Mouse (Mus musculus) limb, embryonic 15.5 days (tissue): Measurements from ENCODE around the gene Bzw2. TPM values are rescaled to one million over a fixed set of nuclear protein-coding genes. Genes with fewer than 3 reads are reported as not detected.

Source experiments
- ATAC-seq: fragments of 200-750 bp; cut with Nextera tagmentation; 2 replicates; pipeline ENCODE4 v1.8.0; 2017; ENCODE audit warnings: low read depth, moderate TSS enrichment; ENCODE audit not compliant: insufficient number of reproducible peaks, low FRiP score, low TSS enrichment
- H3K27ac ChIP-seq: fragments of 300-500 bp; sonication (generic); 2 replicates; pipeline ENCODE4 v1.5.1; 2015; ENCODE audit warnings: moderate library complexity, mild to moderate bottlenecking, inconsistent platforms
- H3K27me3 ChIP-seq: fragments of 300-500 bp; sonication (generic); 2 replicates; pipeline ENCODE4 v1.6.1; 2015; ENCODE audit warnings: inconsistent platforms
- H3K36me3 ChIP-seq: fragments of 300-500 bp; sonication (generic); 2 replicates; pipeline ENCODE4 v1.6.1; 2015; ENCODE audit warnings: inconsistent platforms
- H3K4me1 ChIP-seq: fragments of 300-500 bp; sonication (generic); 2 replicates; pipeline ENCODE4 v1.6.1; 2015; ENCODE audit warnings: inconsistent platforms
- H3K4me2 ChIP-seq: fragments of 300-500 bp; sonication (generic); 2 replicates; pipeline ENCODE4 v1.6.1; 2015; ENCODE audit warnings: mild to moderate bottlenecking, inconsistent platforms
- H3K4me3 ChIP-seq: fragments of 300-500 bp; sonication (generic); 2 replicates; pipeline ENCODE4 v1.5.1; 2015; ENCODE audit warnings: mild to moderate bottlenecking, inconsistent platforms
- H3K9ac ChIP-seq: fragments of 300-500 bp; sonication (generic); 2 replicates; pipeline ENCODE4 v1.6.1; 2015; ENCODE audit warnings: inconsistent platforms
- H3K9me3 ChIP-seq: fragments of 300-500 bp; sonication (generic); 2 replicates; pipeline ENCODE4 v1.6.1; 2016; ENCODE audit warnings: inconsistent platforms
- WGBS: fragments of 180-500 bp; shearing (Covaris S2); methylation state at CpG from one replicate; pipeline ENCODE4 v1.1.7; 2015; 5-methylcytosine and 5-hydroxymethylcytosine counted together
- polyA plus RNA-seq: library from polyadenylated mRNA; unstranded; fragments of >200 nt; fragmentation: Nextera tagmentation; extraction: Ambion mirVana; gene quantifications from 2 replicates; pipeline ENCODE4 v1.2.1, GENCODE M21; 2015

Bzw2 gene
- polyA plus RNA-seq, 1 experiment from 2014 or later = 177 TPM

DNA sequence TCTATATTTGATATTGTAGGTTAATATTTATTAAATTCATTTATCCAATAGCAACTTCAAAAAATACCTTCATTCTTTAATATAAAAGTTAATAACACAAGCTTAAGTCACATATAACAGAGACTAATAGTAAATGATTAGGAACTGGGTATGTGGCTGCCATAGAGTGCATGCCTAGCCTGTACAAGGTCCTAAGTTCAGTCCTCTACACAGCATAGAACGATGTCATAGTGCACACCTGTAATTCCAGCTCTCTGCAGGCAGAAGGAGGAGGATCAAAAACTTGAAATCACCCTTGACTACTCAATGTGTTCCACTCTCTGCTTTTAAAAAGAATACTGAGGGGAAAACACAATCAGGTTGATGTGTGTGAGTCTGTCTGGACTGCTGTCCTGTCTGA, 107.6 kb downstream of the Bzw2 start:
- H3K9me3 ChIP-seq = no peaks in the 10 kb centered on the region
- no peaks in the 10 kb centered on the region for H3K27me3 ChIP-seq
- H3K4me1 ChIP-seq = no peaks in the 10 kb centered on the region
- H3K4me3 ChIP-seq = no peak overlapping the region
- H3K36me3 ChIP-seq = no peaks in the 10 kb centered on the region
- H3K9ac ChIP-seq = no peak overlapping the region
- 79% methylated on average over 1 of the region's 1 CpGs for WGBS
- no peak for ATAC-seq
- H3K27ac ChIP-seq = no peak overlapping the region
- no peak overlapping the region for H3K4me2 ChIP-seq

DNA sequence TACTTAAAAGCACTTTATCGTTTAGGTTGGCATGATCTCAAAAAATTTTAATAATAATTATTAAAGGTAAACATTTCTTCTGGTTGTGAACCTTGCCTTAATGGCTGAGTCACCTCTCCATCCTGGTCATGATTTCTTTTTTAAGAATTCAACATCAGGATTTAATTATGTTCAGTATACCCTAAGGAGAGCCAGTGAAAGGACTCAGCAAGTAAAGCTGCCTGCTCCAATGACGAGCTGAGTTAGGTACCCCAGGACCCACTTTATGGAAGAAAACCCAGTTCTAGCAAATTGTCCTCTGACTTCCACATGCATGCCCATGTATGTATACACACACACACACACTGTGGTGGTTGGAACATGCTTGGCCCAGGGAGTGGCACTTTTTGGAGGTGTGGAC, 110.3 kb downstream of the Bzw2 start:
- Histone ChIP-seq H3K9me3 (no peaks in the 10 kb centered on the region), H3K9ac (no peak overlapping the region), H3K4me3 (no peak overlapping the region), H3K4me1 (peaks cover 1% of the 10 kb centered on the region; the same call in 1 of the 2 replicates), H3K27me3 (no peaks in the 10 kb centered on the region), H3K27ac (no peak overlapping the region), H3K4me2 (no peak overlapping the region), H3K36me3 (no peaks in the 10 kb centered on the region)
- no peak for ATAC-seq
- WGBS = 53% methylated on average over 2 of the region's 2 CpGs

DNA sequence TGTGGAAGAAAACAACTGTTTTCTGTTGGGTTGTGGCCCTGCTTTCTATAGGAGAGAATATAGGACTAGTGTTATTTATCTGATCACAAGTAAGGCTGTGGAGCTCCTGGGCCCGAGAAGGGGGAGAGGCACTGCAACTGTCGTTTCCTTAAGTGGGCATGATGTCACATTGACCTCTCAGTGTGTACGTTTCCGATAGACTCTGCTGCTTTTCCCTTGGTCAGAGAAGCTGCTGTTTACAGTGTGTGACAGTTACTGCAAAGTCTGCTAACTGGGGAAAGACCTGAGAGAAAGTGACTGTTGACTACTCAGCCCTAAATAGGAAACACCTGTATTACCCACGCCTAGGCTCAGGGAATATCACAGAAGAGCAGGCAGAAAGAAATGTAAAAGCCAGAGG, 111.7 kb downstream of the Bzw2 start:
- Histone ChIP-seq H3K9me3 (no peaks in the 10 kb centered on the region), H3K27ac (no peak overlapping the region), H3K9ac (no peak overlapping the region), H3K4me1 (peaks cover 11% of the 10 kb centered on the region; the same call in 1 of the 2 replicates), H3K27me3 (no peaks in the 10 kb centered on the region), H3K4me3 (no peak overlapping the region), H3K36me3 (no peaks in the 10 kb centered on the region), H3K4me2 (no peak overlapping the region)
- 26% methylated on average over 5 of the region's 5 CpGs for WGBS
- no peak for ATAC-seq

DNA sequence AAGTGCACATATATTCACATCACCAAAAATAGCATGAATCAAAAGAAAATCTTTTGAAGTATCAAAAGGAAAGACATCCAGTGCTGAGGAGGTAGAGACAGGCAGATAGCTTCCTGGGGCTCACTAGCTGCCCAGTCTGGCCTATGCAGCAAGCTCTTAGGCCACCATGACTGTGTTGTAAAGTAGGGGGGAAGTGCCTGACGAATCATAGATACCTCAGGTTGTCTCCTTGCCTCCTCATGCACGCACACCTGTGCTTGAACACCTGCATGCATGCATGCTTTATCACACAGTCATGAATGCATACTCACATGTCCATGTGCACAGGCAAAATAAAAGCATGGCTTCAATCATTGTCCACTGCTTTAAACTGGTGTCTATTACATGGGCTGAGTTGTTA, 113.2 kb downstream of the Bzw2 start:
- Histone ChIP-seq H3K27me3 (no peaks in the 10 kb centered on the region), H3K4me3 (no peak overlapping the region), H3K4me2 (no peak overlapping the region), H3K9ac (no peak overlapping the region), H3K4me1 (peaks cover 14% of the 10 kb centered on the region; the same call in 1 of the 2 replicates), H3K36me3 (no peaks in the 10 kb centered on the region), H3K27ac (no peak overlapping the region), H3K9me3 (no peaks in the 10 kb centered on the region)
- no peak for ATAC-seq
- 81% methylated on average over 2 of the region's 2 CpGs for WGBS

DNA sequence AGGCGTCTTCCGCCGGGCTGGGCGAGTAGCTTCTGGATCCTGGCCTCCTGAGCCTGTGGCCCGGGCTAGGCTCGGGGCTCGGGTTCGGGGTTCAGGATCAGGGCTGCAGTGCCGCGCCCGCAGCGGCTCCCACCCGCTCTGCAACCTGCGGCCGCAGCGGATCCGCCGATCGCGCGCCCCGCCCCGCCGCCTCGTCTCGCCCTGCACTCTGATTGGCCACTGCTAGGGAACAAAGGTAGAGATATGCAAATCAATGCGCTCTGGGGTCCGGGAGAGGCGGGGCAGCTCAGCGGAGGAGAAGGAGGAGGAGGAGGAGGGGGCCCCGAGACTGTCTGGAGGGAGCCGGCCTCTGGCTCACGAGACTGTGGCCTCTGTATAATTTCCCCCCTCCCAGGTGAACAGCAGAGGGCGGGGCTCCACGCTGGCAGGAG, 115.5 kb downstream of the Bzw2 start, which contains the start of gene Tspan13:
Tspan13 (minus strand) TSS at position 153 of the 431 bp plus-strand sequence.
- Histone ChIP-seq H3K9ac (peak within 1 kb of the TSS; percentile 61), H3K4me2 (peak within 1 kb of the TSS; percentile 99), H3K27ac (0 out of 2 replicates have a peak within 1 kb of the TSS, but pooled peaks have one; percentile 9), H3K4me3 (peak within 1 kb of the TSS; percentile 68), H3K4me1 (peaks cover 14% of the 10 kb centered on the region; the same call in 1 of the 2 replicates), H3K9me3 (no peaks in the 10 kb centered on the region), H3K27me3 (no peaks in the 10 kb centered on the region), H3K36me3 (no peaks in the 10 kb centered on the region)
- under 1% methylated on average over 35 of the region's 35 CpGs for WGBS
- ATAC-seq = peak; percentile 90

Other genes with a start within 250 kb of the Bzw2 start
- gene Agr3, start 232.5 kb downstream of the Bzw2 start, polyA plus RNA-seq = not detected in 2 replicates
- gene Agr2, start 165.2 kb downstream of the Bzw2 start, polyA plus RNA-seq = 0.19 TPM in 1 of 2 replicates, not detected in the other
- gene Tspan13, start 115.6 kb downstream of the Bzw2 start, polyA plus RNA-seq = 47.1 and 50.9 TPM in 2 replicates
- 33.2 and 33.9 TPM in 2 replicates for gene Ankmy2, start 966 bp downstream of the Bzw2 start, polyA plus RNA-seq
- gene Lrrc72, start 95.3 kb upstream of the Bzw2 start, polyA plus RNA-seq = not detected in 2 replicates
- 60.4 and 69.4 TPM in 2 replicates for gene Sostdc1, start 156.1 kb upstream of the Bzw2 start, polyA plus RNA-seq
- gene Ispd, start 223.4 kb upstream of the Bzw2 start, polyA plus RNA-seq = 9.0 and 9.2 TPM in 2 replicates
- gene D630036H23Rik, start 224.1 kb upstream of the Bzw2 start, polyA plus RNA-seq = 2.0 and 2.2 TPM in 2 replicates